Mouse (Mus musculus) lung, embryonic 14.5 days (tissue): ENCODE measurements at regions not wholly inside any gene's neighbourhood (a gene's known extent, or its start where the extent isn't known, plus 50 kb on each side); places are given as distances from the start of the nearest gene placed in this dataset.

Experiments
- ATAC-seq: fragments of 200-750 bp; cut with Nextera tagmentation; 2 replicates; pipeline ENCODE4 v1.8.0; 2017; ENCODE audit warnings: mild to moderate bottlenecking, moderate TSS enrichment, moderate library complexity; ENCODE audit not compliant: insufficient read depth
- DNase-seq: peaks from one replicate; pipeline ENCODE4 v3.0.0-alpha.2; 2015
- H3K27ac ChIP-seq: fragments of 300-500 bp; sonication (generic); 2 replicates; pipeline ENCODE4 v1.5.1; 2014; ENCODE audit warnings: low read depth, mild to moderate bottlenecking, moderate library complexity
- H3K27me3 ChIP-seq: fragments of 300-500 bp; sonication (generic); 2 replicates; pipeline ENCODE4 v1.6.1; 2014; ENCODE audit warnings: low read length, control low read depth; ENCODE audit not compliant: insufficient read depth
- H3K36me3 ChIP-seq: fragments of 300-500 bp; sonication (generic); 2 replicates; pipeline ENCODE4 v1.6.1; 2014; ENCODE audit warnings: control low read depth; ENCODE audit not compliant: insufficient read depth
- H3K4me1 ChIP-seq: fragments of 300-500 bp; sonication (generic); 2 replicates; pipeline ENCODE4 v1.6.1; 2014; ENCODE audit warnings: antibody characterized with exemption, control low read depth; ENCODE audit not compliant: insufficient read depth
- H3K4me2 ChIP-seq: fragments of 300-500 bp; sonication (generic); 2 replicates; pipeline ENCODE4 v1.6.1; 2014; ENCODE audit warnings: mild to moderate bottlenecking
- H3K4me3 ChIP-seq: fragments of 300-500 bp; sonication (generic); 2 replicates; pipeline ENCODE4 v1.5.1; 2014; ENCODE audit warnings: low read depth, low read length
- H3K9ac ChIP-seq: fragments of 300-500 bp; sonication (generic); 2 replicates; pipeline ENCODE4 v1.6.1; 2014
- H3K9me3 ChIP-seq: fragments of 300-500 bp; sonication (generic); 2 replicates; pipeline ENCODE4 v1.6.1; 2016; ENCODE audit warnings: low read depth, low read length, control low read depth
- CTCF ChIP-seq: IDR thresholded peaks from 2 replicates; pipeline ENCODE4 v1.5.1; 2016; ENCODE audit warnings: antibody characterized with exemption, low read depth
- WGBS: fragments of 180-500 bp; shearing (Covaris S2); extraction: QIAGEN DNeasy Blood & Tissue Kit; methylation state at CpG from one replicate; pipeline ENCODE4 v1.1.7; 2014; 5-methylcytosine and 5-hydroxymethylcytosine counted together

- WGBS = 40% methylated on average over 10 of the region's 10 CpGs
- Histone ChIP-seq H3K36me3 (no peaks in the 10 kb centered on the region), H3K4me3 (no peak overlapping the region), H3K4me1 (peaks cover 10% of the 10 kb centered on the region), H3K4me2 (no peak overlapping the region), H3K9ac (no peak overlapping the region; the same call in 1 of the 2 replicates), H3K9me3 (no peaks in the 10 kb centered on the region), H3K27ac (peak overlapping the region; percentile 90), H3K27me3 (no peaks in the 10 kb centered on the region)
- TF ChIP-seq CTCF = no peak
- DNase-seq (no peak), ATAC-seq (peak; percentile 25)
Measured at GRCm38 (mm10) chr7:136342211-136342799, 552.1 kb upstream of the Mgmt start.

- Histone ChIP-seq H3K27ac (peak overlapping the region; percentile 90), H3K36me3 (no peaks in the 10 kb centered on the region), H3K27me3 (no peaks in the 10 kb centered on the region), H3K4me3 (no peak overlapping the region), H3K9me3 (no peaks in the 10 kb centered on the region), H3K9ac (no peak overlapping the region), H3K4me1 (peaks cover 10% of the 10 kb centered on the region), H3K4me2 (peak overlapping the region; percentile 30; the same call in 1 of the 2 replicates)
- 10% methylated on average over 8 of the region's 8 CpGs for WGBS
- TF ChIP-seq CTCF = no peak
- DNase-seq (peak; percentile 92), ATAC-seq (peak; percentile 84)
Measured at GRCm38 (mm10) chr7:136342822-136343221, 551.6 kb upstream of the Mgmt start.

- Histone ChIP-seq H3K9ac (no peak overlapping the region), H3K36me3 (no peaks in the 10 kb centered on the region), H3K27ac (peak overlapping the region; percentile 90), H3K27me3 (no peaks in the 10 kb centered on the region), H3K4me1 (peaks cover 10% of the 10 kb centered on the region), H3K9me3 (no peaks in the 10 kb centered on the region), H3K4me2 (peak overlapping the region; percentile 30; the same call in 1 of the 2 replicates), H3K4me3 (no peak overlapping the region)
- 63% methylated on average over 4 of the region's 4 CpGs for WGBS
- ATAC-seq = 0 out of 2 replicates have a peak, but pooled peaks have one; percentile 31
- no peak for TF ChIP-seq CTCF
- no peak for DNase-seq
Measured at GRCm38 (mm10) chr7:136343494-136343893, 550.9 kb upstream of the Mgmt start.

GRCm38 (mm10) chr7:136345051-136345450 is 549.4 kb upstream of the Mgmt start:
- H3K36me3 ChIP-seq = no peaks in the 10 kb centered on the region
- no peaks in the 10 kb centered on the region for H3K27me3 ChIP-seq
- H3K4me1 ChIP-seq = peaks cover 10% of the 10 kb centered on the region
- no peak for ATAC-seq
- TF ChIP-seq CTCF = no peak
- no peaks in the 10 kb centered on the region for H3K9me3 ChIP-seq
- H3K9ac ChIP-seq = no peak overlapping the region
- no peak overlapping the region for H3K4me2 ChIP-seq
- no peak overlapping the region for H3K27ac ChIP-seq
- no peak for DNase-seq
- 54% methylated on average over 3 of the region's 3 CpGs for WGBS
- H3K4me3 ChIP-seq = no peak overlapping the region

- Histone ChIP-seq H3K27ac (no peak overlapping the region), H3K4me1 (peaks cover 10% of the 10 kb centered on the region), H3K9me3 (no peaks in the 10 kb centered on the region), H3K4me2 (no peak overlapping the region), H3K36me3 (no peaks in the 10 kb centered on the region), H3K4me3 (no peak overlapping the region), H3K27me3 (no peaks in the 10 kb centered on the region), H3K9ac (no peak overlapping the region)
- no peak for DNase-seq
- 50% methylated on average over 4 of the region's 4 CpGs for WGBS
- TF ChIP-seq CTCF = no peak
- no peak for ATAC-seq
Measured at GRCm38 (mm10) chr7:136346531-136346930, 547.9 kb upstream of the Mgmt start.

- no peak for ATAC-seq
Measured at GRCm38 (mm10) chr7:136348309-136348708, 546.1 kb upstream of the Mgmt start.

GRCm38 (mm10) chr7:136349651-136350050 is 544.8 kb upstream of the Mgmt start:
- Histone ChIP-seq H3K27ac (no peak overlapping the region), H3K4me2 (no peak overlapping the region), H3K9ac (no peak overlapping the region), H3K27me3 (no peaks in the 10 kb centered on the region), H3K4me3 (no peak overlapping the region), H3K36me3 (no peaks in the 10 kb centered on the region), H3K4me1 (no peaks in the 10 kb centered on the region), H3K9me3 (no peaks in the 10 kb centered on the region)
- WGBS = 80% methylated on average over 14 of the region's 14 CpGs
- TF ChIP-seq CTCF = no peak
- DNase-seq (no peak), ATAC-seq (no peak)

More at GRCm38 (mm10) chr7:136348309-136348708, 546.1 kb upstream of the Mgmt start:
- TF ChIP-seq CTCF = no peak
- Histone ChIP-seq H3K4me1 (peaks cover 5% of the 10 kb centered on the region), H3K4me2 (no peak overlapping the region), H3K27ac (no peak overlapping the region), H3K9ac (no peak overlapping the region), H3K27me3 (no peaks in the 10 kb centered on the region), H3K4me3 (no peak overlapping the region), H3K36me3 (no peaks in the 10 kb centered on the region), H3K9me3 (no peaks in the 10 kb centered on the region)
- DNase-seq = no peak
- 7% methylated on average over 1 of the region's 1 CpGs for whole genome bisulfite sequencing

- ATAC-seq = no peak
- H3K4me1 ChIP-seq = no peaks in the 10 kb centered on the region
- 57% methylated on average over 7 of the region's 7 CpGs for WGBS
- no peak for TF ChIP-seq CTCF
- H3K9me3 ChIP-seq = no peaks in the 10 kb centered on the region
- no peak for DNase-seq
- H3K9ac ChIP-seq = no peak overlapping the region
- H3K4me2 ChIP-seq = no peak overlapping the region
- H3K36me3 ChIP-seq = no peaks in the 10 kb centered on the region
- no peak overlapping the region for H3K4me3 ChIP-seq
- no peaks in the 10 kb centered on the region for H3K27me3 ChIP-seq
- no peak overlapping the region for H3K27ac ChIP-seq
Measured at GRCm38 (mm10) chr7:136357011-136357410, 537.4 kb upstream of the Mgmt start.
